Mouse (Mus musculus): ENCODE data around the gene Castor1.

Castor1 gene

DNA sequence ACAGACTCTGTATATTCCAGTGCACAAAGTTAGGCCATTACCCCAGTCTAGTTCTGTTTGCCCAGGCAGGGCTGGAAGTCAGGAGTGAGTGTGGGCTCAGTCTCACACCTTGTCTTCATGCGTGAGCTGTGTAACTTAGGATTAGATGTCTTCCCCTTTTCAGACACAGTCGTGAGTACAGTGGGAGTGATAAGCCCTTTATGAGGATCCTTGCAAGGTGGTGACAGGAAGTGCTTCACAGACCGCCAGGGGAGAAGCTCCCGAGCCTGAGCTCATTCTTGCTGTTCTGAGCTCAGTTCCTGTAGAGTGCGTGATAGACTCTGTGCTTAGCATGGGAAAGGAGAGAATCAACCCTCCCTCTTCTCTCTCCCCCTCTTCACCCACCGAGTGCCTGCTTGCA is 11.5 kb upstream of the Castor1 start:
- no peak for DNase-seq (ENCODE audit: low read depth)

GRCm38 (mm10) chr11:4207655-4208054 is 10.4 kb upstream of the Castor1 start:
- DNase-seq (ENCODE audit: low read depth): no peak

- no peak for DNase-seq (ENCODE audit: low read depth)
Observed at GRCm38 (mm10) chr11:4209556-4209955, 8.5 kb upstream of the Castor1 start.

DNA sequence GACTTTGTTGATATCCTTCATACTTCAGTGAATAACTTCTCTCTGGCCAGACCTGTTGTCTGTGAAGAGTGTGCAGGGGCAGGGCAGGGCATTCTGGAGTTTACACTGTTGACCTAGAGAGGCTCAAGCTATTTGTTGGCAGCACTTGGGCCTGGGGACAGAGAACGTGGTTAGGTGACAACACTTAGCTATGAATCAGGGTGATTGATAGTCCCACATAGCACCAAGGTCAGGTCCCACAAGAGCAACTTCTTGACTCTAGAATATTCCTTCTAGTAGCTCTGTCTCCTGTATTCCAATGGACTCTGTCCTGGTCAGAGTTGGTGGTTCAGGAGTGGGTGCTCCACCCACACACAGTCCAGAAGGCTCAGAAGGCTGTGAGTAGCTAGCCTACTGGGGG is 7.2 kb upstream of the Castor1 start:
- no peak for DNase-seq (ENCODE audit: low read depth)

GRCm38 (mm10) chr11:4213107-4213506 is 4.9 kb upstream of the Castor1 start:
- no peak for DNase-seq (ENCODE audit: low read depth)

GRCm38 (mm10) chr11:4214572-4214971 is 3.5 kb upstream of the Castor1 start:
- no peak for DNase-seq (ENCODE audit: low read depth)

GRCm38 (mm10) chr11:4215061-4215460 is 3.0 kb upstream of the Castor1 start:
- DNase-seq (ENCODE audit: low read depth): no peak

GRCm38 (mm10) chr11:4216248-4217000 is 1.6 kb upstream of the Castor1 start:
- DNase-seq (ENCODE audit: low read depth): no peak

DNA sequence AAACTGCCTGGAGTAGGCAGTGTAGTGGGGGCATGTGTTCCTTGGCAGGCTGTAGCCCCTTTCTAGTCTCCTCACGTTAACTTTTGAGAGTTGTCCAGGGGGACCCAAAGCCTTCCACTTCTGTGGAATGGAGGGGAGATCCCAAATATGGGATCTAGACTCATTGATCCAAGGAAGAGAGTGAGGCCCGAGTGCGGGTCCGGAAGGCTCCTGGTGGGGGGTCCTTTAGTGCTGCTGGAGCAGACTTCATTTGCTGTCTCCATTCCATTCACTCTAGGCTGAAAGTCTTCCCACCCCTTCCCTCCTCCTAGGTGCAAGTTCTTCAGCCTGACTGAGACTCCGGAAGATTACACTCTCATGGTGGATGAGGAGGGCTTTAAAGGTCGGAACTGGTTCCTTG is 612 bp downstream of the Castor1 start:
- DNase-seq (ENCODE audit: low read depth): no peak

GRCm38 (mm10) chr11:4219317-4219751 is 1.3 kb downstream of the Castor1 start:
- peak; percentile 82 for DNase-seq (ENCODE audit: low read depth)

- no peak for DNase-seq (ENCODE audit: low read depth)
Observed at GRCm38 (mm10) chr11:4219908-4220307, 1.9 kb downstream of the Castor1 start.

- DNase-seq (ENCODE audit: low read depth): no peak
Observed at GRCm38 (mm10) chr11:4220443-4221400, 2.7 kb downstream of the Castor1 start.

GRCm38 (mm10) chr11:4222046-4222950 is 4.3 kb downstream of the Castor1 start:
- no peak for DNase-seq (ENCODE audit: low read depth)

GRCm38 (mm10) chr11:4223393-4224188 is 5.6 kb downstream of the Castor1 start:
- DNase-seq (ENCODE audit: low read depth): no peak

DNA sequence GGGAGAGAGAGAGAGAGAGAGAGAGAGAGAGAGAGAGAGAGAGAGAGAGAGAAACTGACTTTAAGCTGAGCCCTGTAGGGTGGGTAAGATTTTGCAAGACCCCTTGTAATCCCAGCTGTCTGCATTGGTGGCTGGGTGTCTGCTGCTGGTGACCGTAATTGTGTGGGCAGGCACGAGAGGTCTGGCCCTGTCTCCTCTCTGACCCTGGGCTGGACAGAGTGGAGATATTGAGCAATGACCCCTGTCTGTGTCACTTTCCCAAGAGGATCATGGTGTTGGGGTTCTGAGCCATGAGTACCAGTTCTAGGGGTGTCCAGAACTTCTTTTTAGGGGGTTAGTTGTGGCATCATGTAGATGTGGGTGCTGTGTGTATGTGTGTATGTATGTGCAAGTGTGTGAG is 6.2 kb downstream of the Castor1 start:
- no peak for DNase-seq (ENCODE audit: low read depth)

DNA sequence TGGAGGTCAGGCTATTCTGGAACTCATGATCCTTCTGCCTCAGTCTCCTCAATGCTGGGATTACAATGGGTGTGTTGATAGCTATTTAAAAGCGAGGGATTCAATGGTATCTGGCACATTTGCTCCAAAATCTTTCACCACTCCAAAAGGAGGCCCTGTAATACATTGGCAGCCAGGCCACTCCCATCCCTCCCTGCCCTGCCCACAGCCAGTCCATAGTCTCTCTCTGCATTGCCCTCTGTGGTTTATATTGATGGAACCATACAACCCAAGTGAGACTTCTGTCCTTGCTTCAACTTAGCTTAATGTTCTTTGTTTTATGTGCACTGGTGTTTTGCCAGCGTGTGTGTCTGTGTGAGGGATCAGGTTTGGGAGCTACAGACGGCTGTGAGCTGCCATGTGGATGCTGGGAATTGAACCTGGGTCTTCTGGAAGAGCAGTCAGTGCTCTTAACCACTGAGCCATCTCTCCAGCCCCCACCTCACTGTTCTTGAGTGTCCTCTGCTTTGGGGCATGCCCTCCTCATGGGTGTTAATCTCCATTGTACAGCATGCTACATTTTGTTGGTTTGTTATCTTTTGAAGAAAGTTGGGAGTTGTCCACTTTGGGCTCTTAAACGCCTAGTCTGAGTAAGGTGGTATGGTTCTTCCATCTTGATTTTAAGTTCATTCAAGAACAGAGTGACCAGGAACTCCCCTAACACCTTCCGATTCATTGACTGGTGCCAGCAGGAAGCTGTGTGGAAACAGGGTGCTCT is 8.7 kb downstream of the Castor1 start:
- DNase-seq (ENCODE audit: low read depth): no peak

DNA sequence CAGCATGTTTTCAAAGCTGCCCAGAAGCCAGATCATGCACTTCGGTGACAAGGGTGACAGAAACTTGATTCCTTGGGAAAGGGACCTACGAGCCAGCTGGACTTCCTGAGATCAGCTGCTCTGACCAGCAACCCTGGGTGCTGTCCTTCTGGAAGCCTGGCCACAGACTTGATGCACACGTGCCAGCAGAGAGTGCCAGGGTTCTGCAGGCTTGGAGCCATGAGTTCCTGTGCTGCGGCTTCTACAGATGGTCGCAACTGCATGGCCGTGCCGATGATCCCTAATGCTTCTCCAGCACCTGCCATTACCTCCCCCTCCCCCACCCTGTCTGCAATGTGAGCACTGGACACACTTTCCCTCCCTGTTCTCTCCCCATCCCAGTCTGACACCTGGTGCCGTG is 10.4 kb downstream of the Castor1 start:
- DNase-seq (ENCODE audit: low read depth): peak; percentile 62

GRCm38 (mm10) chr11:4229841-4230240 is 11.8 kb downstream of the Castor1 start:
- DNase-seq (ENCODE audit: low read depth): no peak

- DNase-seq (ENCODE audit: low read depth): no peak
Observed at GRCm38 (mm10) chr11:4231435-4231834, 13.4 kb downstream of the Castor1 start.

DNA sequence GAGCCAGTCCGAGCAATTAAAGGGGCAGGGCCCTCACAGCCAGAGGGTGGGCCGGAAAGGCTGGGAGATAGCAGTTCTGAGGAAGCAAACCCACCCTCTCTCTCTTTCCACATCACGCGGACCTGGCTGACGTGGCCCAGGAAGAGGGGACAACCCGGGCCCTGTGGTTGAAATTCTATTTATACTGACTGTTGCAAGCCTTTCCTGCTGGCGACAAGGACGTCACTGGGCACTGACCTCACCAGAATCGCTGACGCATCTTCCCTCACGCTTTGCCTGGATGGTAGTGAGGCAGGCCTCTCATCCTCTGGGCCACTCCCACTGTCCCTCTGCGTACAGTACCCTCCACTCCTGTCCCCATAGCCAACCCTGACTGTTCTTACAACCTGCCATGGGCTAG is 14.6 kb downstream of the Castor1 start:
- DNase-seq (ENCODE audit: low read depth): no peak

All from fibroblast of lung, adult 2 months (primary cell).